Mouse (Mus musculus) mouse trophoblast stem cell (cell line): ENCODE measurements around the gene Rapgef1.

ENCODE experiments used
- in situ Hi-C, 2 experiments: fragments of 300-500 bp; cut with MseI, MboI; formaldehyde crosslinking; loops; 2 replicates in 1 of 2; 3 replicates in 1 of 2; pipeline ENCODE4 v1.15.1; 2025

Gene Rapgef1

GRCm38 (mm10) chr2:29672746-29673536 lies 53.4 kb downstream of the Rapgef1 start:
- in situ Hi-C loops = no loop called here

- in situ Hi-C loops = no loop called here
Observed at GRCm38 (mm10) chr2:29674087-29674486, 54.6 kb downstream of the Rapgef1 start.

GRCm38 (mm10) chr2:29674545-29674944 lies 55.0 kb downstream of the Rapgef1 start:
- in situ Hi-C loops = no loop called here

GRCm38 (mm10) chr2:29675846-29676245 lies 56.3 kb downstream of the Rapgef1 start:
- in situ Hi-C loops = no loop called here

- in situ Hi-C loops = no loop called here
Observed at GRCm38 (mm10) chr2:29676513-29676912, 57.0 kb downstream of the Rapgef1 start.

GRCm38 (mm10) chr2:29677842-29678241 lies 58.3 kb downstream of the Rapgef1 start:
- in situ Hi-C loops = no loop called here

GRCm38 (mm10) chr2:29678524-29678923 lies 59.0 kb downstream of the Rapgef1 start:
- in situ Hi-C loops = no loop called here

GRCm38 (mm10) chr2:29679710-29680584 lies 60.4 kb downstream of the Rapgef1 start:
- in situ Hi-C loops = no loop called here

GRCm38 (mm10) chr2:29683261-29683999 lies 63.9 kb downstream of the Rapgef1 start:
- in situ Hi-C loops = no loop called here

GRCm38 (mm10) chr2:29684498-29684897 lies 65.0 kb downstream of the Rapgef1 start:
- in situ Hi-C loops = no loop called here

GRCm38 (mm10) chr2:29689014-29689413 lies 69.5 kb downstream of the Rapgef1 start:
- in situ Hi-C loops = no loop called here

- in situ Hi-C loops = no loop called here
Observed at GRCm38 (mm10) chr2:29689495-29689894, 70.0 kb downstream of the Rapgef1 start.

GRCm38 (mm10) chr2:29691068-29691467 lies 71.5 kb downstream of the Rapgef1 start:
- in situ Hi-C loops = no loop called here

- in situ Hi-C loops = no loop called here
Observed at GRCm38 (mm10) chr2:29691507-29691906, 72.0 kb downstream of the Rapgef1 start.

- in situ Hi-C loops = no loop called here
Observed at GRCm38 (mm10) chr2:29692192-29692591, 72.7 kb downstream of the Rapgef1 start.

GRCm38 (mm10) chr2:29696207-29696800 lies 76.8 kb downstream of the Rapgef1 start:
- in situ Hi-C loops = no loop called here

GRCm38 (mm10) chr2:29698421-29699290 lies 79.1 kb downstream of the Rapgef1 start:
- in situ Hi-C loops = no loop called here

- in situ Hi-C loops = no loop called here
Observed at GRCm38 (mm10) chr2:29700898-29701297, 81.4 kb downstream of the Rapgef1 start.

GRCm38 (mm10) chr2:29701393-29701792 lies 81.9 kb downstream of the Rapgef1 start:
- in situ Hi-C loops = no loop called here

GRCm38 (mm10) chr2:29702189-29702588 lies 82.7 kb downstream of the Rapgef1 start:
- in situ Hi-C loops = no loop called here
